Mouse (Mus musculus) heart, postnatal 0 days (tissue): ENCODE data around the gene Vgll4.

Experiments used
- CTCF ChIP-seq: IDR thresholded peaks from 2 replicates; pipeline ENCODE4 v1.5.1; 2016; ENCODE audit warnings: antibody characterized with exemption, control low read depth, low read depth
- EP300 ChIP-seq: IDR thresholded peaks from 2 replicates; pipeline ENCODE4 v1.6.1; 2016; ENCODE audit warnings: antibody characterized with exemption, low read depth

DNA sequence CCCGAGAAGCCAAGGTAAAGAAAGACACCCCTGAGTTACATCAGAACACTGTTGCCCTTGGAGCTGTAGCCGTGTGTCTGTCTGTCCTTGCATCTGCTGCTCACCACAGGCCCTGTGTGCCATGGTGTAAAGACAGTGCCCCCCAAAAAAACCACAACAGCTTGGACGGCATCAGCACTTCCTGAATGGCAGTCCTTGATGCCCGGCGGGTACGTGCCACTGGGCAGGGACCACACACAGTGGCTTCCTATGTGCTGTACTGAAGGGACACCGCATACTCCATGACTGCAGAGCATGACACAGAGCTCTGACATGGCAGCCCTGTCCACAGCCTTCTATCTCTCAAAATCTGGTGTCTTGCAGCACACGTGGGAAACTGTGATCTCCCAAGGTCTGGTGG, 120.0 kb downstream of the Vgll4 start:
- TF ChIP-seq EP300 (no peak), CTCF (no peak)
